Mouse (Mus musculus) cortical plate, adult 2 months (tissue): ENCODE measurements around the gene Zfp334.

ENCODE experiments used
- CTCF ChIP-seq: fragments of 200-500 bp; IDR thresholded peaks from 2 replicates; pipeline ENCODE4 v1.5.1; 2011; ENCODE audit warnings: mild to moderate bottlenecking, control low read depth, low read length; ENCODE audit not compliant: insufficient read depth; ENCODE audit errors: extremely low read depth
- POLR2A ChIP-seq: fragments of 200-500 bp; IDR thresholded peaks from 2 replicates; pipeline ENCODE4 v1.6.1; 2011; ENCODE audit warnings: mild to moderate bottlenecking, low read length, control low read depth; ENCODE audit not compliant: insufficient read depth; ENCODE audit errors: extremely low read depth

- TF ChIP-seq CTCF (no peak), POLR2A (no peak)
Observed at GRCm38 (mm10) chr2:165363282-165363681, 24.8 kb downstream of the Zfp334 start.
